In the genomic region with DNA sequence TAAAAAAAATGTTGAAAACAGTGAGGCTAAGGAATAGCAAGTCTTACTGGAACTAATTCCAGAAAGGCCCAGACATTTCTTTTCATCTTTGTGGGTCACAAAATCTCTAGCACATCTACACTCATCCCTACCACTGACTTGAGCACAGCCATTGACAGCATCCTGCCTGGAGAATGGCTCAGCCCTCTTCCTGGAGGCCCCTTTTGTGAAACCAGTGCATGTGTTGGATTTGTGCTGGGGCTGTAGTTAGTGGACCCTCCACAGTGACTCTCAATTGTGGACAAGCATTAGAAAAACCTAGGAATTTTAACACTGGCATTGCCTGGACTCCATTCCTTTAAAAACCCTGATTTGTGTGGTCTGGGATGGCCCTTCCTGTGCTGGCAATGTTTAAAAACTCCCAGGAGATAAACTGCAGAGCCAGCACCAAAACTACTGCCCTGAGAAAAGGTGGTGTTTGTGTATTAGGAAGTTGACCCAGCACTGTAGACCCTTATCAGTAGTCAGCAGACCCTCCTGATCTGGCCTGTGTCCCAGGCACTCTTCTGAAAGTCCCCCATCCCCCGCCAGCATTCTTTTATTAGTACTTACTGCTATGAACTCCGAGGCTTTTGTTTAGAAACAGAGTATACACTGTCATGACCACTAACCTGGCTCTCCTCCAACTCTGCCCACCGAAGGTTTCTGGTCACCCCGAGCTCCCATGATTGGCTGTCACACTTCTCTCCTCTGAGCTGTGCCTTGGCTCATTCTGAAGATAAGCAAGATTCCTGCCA, we compare ENCODE assay signal across 9 mouse cellular contexts. TPM values are rescaled to one million over a fixed set of nuclear protein-coding genes. Genes with fewer than 3 reads are reported as not detected.
DNase-seq lines count a peak whose midpoint lies in the region; ATAC-seq and TF ChIP-seq lines count a peak whose summit lies in the region.
"Had no signal": no experiment of that assay in that cellular context is flagged by ENCODE, and none has a peak within 500 bp of the region (broad histone marks: within the 10 kb centered on the region; RNA-seq: fewer than 3 reads in every experiment).

No protein-coding gene starts in this region.

- no peak for TF ChIP-seq CTCF in brain, embryonic 14.5 days (IDR thresholded peaks at IDR 0.05; ENCODE audit: borderline replicate concordance, extremely low read depth, insufficient read depth, insufficient read length)

- no peaks in the 10 kb centered on the region for H3K9me3 ChIP-seq in hindbrain, embryonic 14.5 days (ENCODE audit: control insufficient read depth, low read length)
- H3K9me3 ChIP-seq in lung, embryonic 15.5 days: no peaks in the 10 kb centered on the region
- H3K9me3 ChIP-seq: limb, embryonic 12.5 days had no signal

- H3K4me3 ChIP-seq in hindbrain, embryonic 14.5 days (replicated peaks; ENCODE audit: low read length): no peak overlapping the region
- no peak overlapping the region for H3K4me3 ChIP-seq in lung, embryonic 15.5 days
- H3K4me3 ChIP-seq: limb, embryonic 12.5 days had no signal

- no peaks in the 10 kb centered on the region for H3K27me3 ChIP-seq in hindbrain, embryonic 14.5 days (ENCODE audit: control insufficient read depth, insufficient read depth, low read length)
- H3K27me3 ChIP-seq in lung, embryonic 15.5 days: no peaks in the 10 kb centered on the region
- H3K27me3 ChIP-seq: limb, embryonic 12.5 days had no signal

- peak; percentile 16 for DNase-seq in adrenal gland, adult 2 months
- DNase-seq in adrenal gland, adult 8-10 months: no peak
- peak; percentile 60 for DNase-seq in brain, embryonic 14.5 days (ENCODE audit: low read depth)
- peak; percentile 63 for DNase-seq in hindbrain, embryonic 14.5 days (ENCODE audit: low spot score)
- no peak for DNase-seq in layer of hippocampus, postnatal 36 days
- DNase-seq in gastrocnemius, adult 18-20 months (ENCODE audit: low spot score): no peak

- 36% methylated on average over 4 of the region's 4 CpGs for WGBS in hindbrain, embryonic 14.5 days
- 5% methylated on average over 4 of the region's 4 CpGs for WGBS in lung, embryonic 15.5 days

- ATAC-seq in hindbrain, embryonic 14.5 days (ENCODE audit: low FRiP score): peak; percentile 78; the same call in 1 of the 2 replicates
- peak; percentile 90 for ATAC-seq in lung, embryonic 15.5 days (ENCODE audit: borderline replicate concordance, extremely low read depth, low FRiP score, low TSS enrichment)
- no peak for ATAC-seq in inflammation-experienced regulatory T-cells, adult 6 months

- no peaks in the 10 kb centered on the region for H3K36me3 ChIP-seq in hindbrain, embryonic 14.5 days (replicated peaks; ENCODE audit: control insufficient read depth, insufficient read depth)
- H3K36me3 ChIP-seq in lung, embryonic 15.5 days: no peaks in the 10 kb centered on the region
- H3K36me3 ChIP-seq: limb, embryonic 12.5 days had no signal

- no peak overlapping the region for H3K27ac ChIP-seq in hindbrain, embryonic 14.5 days
- H3K27ac ChIP-seq in lung, embryonic 15.5 days: peak overlapping the region; percentile 73
- H3K27ac ChIP-seq: limb, embryonic 12.5 days had no signal

- no peak overlapping the region for H3K9ac ChIP-seq in hindbrain, embryonic 14.5 days
- H3K9ac ChIP-seq in lung, embryonic 15.5 days: no peak overlapping the region
- H3K9ac ChIP-seq: limb, embryonic 12.5 days had no signal

- no peaks in the 10 kb centered on the region for H3K4me1 ChIP-seq in hindbrain, embryonic 14.5 days (replicated peaks; ENCODE audit: control insufficient read depth, insufficient read depth, low read length)
- H3K4me1 ChIP-seq in lung, embryonic 15.5 days: peaks cover 22% of the 10 kb centered on the region

- no peak for TF ChIP-seq POLR2A in brain, embryonic 14.5 days (IDR thresholded peaks at IDR 0.05; ENCODE audit: borderline replicate concordance, extremely low read depth, insufficient read depth, insufficient read length, poor library complexity, severe bottlenecking)

- no peak overlapping the region for H3K4me2 ChIP-seq in hindbrain, embryonic 14.5 days (replicated peaks)
- no peak overlapping the region for H3K4me2 ChIP-seq in lung, embryonic 15.5 days
- H3K4me2 ChIP-seq: limb, embryonic 12.5 days had no signal

RNA-seq across cellular contexts. Expression of gene Rbms1, which starts 15.7 kb away (rescaled TPM):
- 10 to 100 TPM; 58.6 to 60.1 TPM for total RNA-seq in adrenal gland, adult 2 months (2021)
- 118 and 119 TPM in 2 replicates for polyA plus RNA-seq in adrenal gland, adult 2 months (2012; rRNA removed)
- 10 to 100 TPM; 40.6 to 71.6 (median 53.7) TPM for total RNA-seq in adrenal gland, adult 8-10 months (2022)
- polyA plus RNA-seq in brain, embryonic 14.5 days (2012; rRNA removed): 28.0 and 45.5 TPM in 2 replicates
- polyA plus RNA-seq in hindbrain, embryonic 14.5 days (2014; fragmentation: Nextera tagmentation; extraction: Ambion mirVana): 64.2 and 64.9 TPM in 2 replicates
- 136 and 139 TPM in 2 replicates for polyA plus RNA-seq in lung, embryonic 15.5 days (2015; fragmentation: Nextera tagmentation; extraction: Ambion mirVana)
- 10 to 100 TPM; 16.6 to 26.0 (median 22.2) TPM for polyA plus RNA-seq in inflammation-experienced regulatory T-cells, adult 6 months (2017; shearing (Covaris generic))
- 10 to 100 TPM; 11.2 to 16.0 TPM for total RNA-seq in layer of hippocampus, postnatal 36 days (2021)
- total RNA-seq in gastrocnemius, adult 18-20 months (2021): 10 to 100 TPM; 20.0 to 24.0 TPM

Comparison
In these comparisons a context has a peak if more than half of its experiments do, and no peak if none do; other contexts are left out.
1. DNase-seq: peak in adrenal gland, adult 2 months (single experiment), brain, embryonic 14.5 days (single experiment) and hindbrain, embryonic 14.5 days (single experiment); none in adrenal gland, adult 8-10 months (single experiment), layer of hippocampus, postnatal 36 days (0 of 2) and gastrocnemius, adult 18-20 months (single experiment).